Mouse (Mus musculus): Measurements from ENCODE around the gene Ssbp4. TPM values are rescaled to one million over a fixed set of nuclear protein-coding genes. Genes with fewer than 3 reads are reported as not detected.
"Not testable (repeated sequence)": the region's sequence is repeated elsewhere in the genome, so short reads cannot be mapped to it uniquely, and the experiment has no call there.

Gene Ssbp4
- polyA plus RNA-seq, 1 experiment from 2014 or later, result 117 TPM

GRCm38 (mm10) chr8:70587955-70588354, 20.7 kb downstream of the Ssbp4 start:
- DNase-seq (ENCODE audit: low spot score); H3K27me3 ChIP-seq (ENCODE audit: insufficient read depth, poor library complexity, severe bottlenecking); H3K4me1 ChIP-seq (replicated peaks); H3K4me3 ChIP-seq; H3K9me3 ChIP-seq; H3K27ac ChIP-seq: not testable (repeated sequence)
- WGBS, result 96% methylated on average over 4 of the region's 4 CpGs
- peaks cover 96% of the 10 kb centered on the region for H3K36me3 ChIP-seq

DNA sequence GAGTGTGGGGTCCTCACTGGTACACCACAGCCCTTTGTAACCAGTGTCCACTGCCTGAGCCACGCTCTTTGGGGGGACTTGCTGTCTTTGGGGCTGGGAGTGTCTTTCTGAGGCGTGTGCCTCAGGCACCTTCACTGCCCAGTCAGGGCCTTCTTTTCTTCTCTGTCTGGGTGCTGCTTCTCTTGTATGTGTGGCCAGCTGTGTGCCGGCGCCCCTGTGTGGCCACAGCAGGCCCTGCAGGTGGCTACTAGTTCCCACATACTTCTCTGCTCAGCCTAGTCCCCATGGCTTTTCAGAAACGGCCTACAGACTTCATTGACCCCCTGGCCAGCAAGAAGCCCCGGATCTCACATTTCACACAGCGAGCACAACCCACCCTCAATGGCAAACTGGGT, 23.4 kb downstream of the Ssbp4 start:
- no peaks in the 10 kb centered on the region for H3K27me3 ChIP-seq (ENCODE audit: insufficient read depth, poor library complexity, severe bottlenecking)
- no peak overlapping the region for H3K27ac ChIP-seq
- peaks cover 100% of the 10 kb centered on the region for H3K36me3 ChIP-seq
- H3K9me3 ChIP-seq, result no peaks in the 10 kb centered on the region
- H3K4me3 ChIP-seq, result no peak overlapping the region
- no peaks in the 10 kb centered on the region for H3K4me1 ChIP-seq (replicated peaks)
- WGBS, result 41% methylated on average over 7 of the region's 7 CpGs
- DNase-seq (ENCODE audit: low spot score), result peak; percentile 45

GRCm38 (mm10) chr8:70584606-70585257, 23.9 kb downstream of the Ssbp4 start:
- no peak overlapping the region for H3K27ac ChIP-seq
- no peak for DNase-seq (ENCODE audit: low spot score)
- no peaks in the 10 kb centered on the region for H3K27me3 ChIP-seq (ENCODE audit: insufficient read depth, poor library complexity, severe bottlenecking)
- peaks cover 100% of the 10 kb centered on the region for H3K36me3 ChIP-seq
- H3K4me3 ChIP-seq, result no peak overlapping the region
- WGBS, result 90% methylated on average over 9 of the region's 9 CpGs
- no peaks in the 10 kb centered on the region for H3K4me1 ChIP-seq (replicated peaks)
- H3K9me3 ChIP-seq, result no peaks in the 10 kb centered on the region

DNA sequence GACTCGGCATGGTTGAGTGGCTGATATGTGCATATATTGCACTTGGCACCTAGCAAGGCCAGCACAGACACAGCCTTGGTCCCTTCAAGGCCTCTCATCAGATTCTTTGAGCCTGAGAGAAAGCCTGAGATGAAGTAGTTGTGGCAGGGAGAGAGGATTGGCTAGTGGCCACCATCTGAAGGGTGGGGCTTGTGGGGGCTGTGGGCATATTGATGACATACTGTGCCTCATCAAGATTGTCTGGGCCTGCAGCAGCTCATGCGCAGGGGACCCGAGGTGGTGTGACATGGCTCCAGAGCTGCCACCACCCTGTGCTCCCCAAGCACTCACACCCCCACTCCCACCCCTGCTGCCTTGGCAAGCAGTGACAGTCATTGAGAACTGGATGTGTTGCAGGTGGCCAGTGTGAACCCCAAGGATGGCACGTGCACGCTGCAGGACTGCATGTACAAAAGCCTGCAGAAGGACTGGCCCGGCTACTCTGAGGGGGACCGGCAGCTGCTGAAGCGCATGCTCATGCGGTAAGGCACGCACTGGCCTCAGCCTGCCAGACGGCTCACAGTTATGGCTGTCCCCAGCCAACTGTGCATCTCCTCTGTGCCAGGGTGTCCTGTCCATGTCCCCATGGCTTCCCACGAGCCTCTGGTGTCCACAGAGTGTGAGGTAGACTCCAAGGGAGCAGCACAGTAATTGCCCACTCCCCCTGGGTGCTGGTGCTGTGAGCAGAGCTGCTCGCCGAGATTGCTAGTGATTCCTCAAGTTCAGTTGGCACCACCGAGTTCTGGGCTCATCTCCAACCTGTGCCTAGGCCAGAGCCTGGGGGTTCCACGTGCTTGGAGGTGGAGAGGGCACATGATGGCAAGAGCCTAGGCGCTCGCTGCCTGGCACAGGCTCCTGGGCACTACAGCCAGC, 24.9 kb downstream of the Ssbp4 start:
- DNase-seq (ENCODE audit: low spot score), result no peak
- Histone ChIP-seq H3K36me3 (peaks cover 97% of the 10 kb centered on the region), H3K9me3 (no peaks in the 10 kb centered on the region), H3K4me3 (no peak overlapping the region), H3K27me3 (ENCODE audit: insufficient read depth, poor library complexity, severe bottlenecking) (no peaks in the 10 kb centered on the region), H3K27ac (no peak overlapping the region), H3K4me1 (replicated peaks) (no peaks in the 10 kb centered on the region)
- 93% methylated on average over 18 of the region's 18 CpGs for WGBS

DNA sequence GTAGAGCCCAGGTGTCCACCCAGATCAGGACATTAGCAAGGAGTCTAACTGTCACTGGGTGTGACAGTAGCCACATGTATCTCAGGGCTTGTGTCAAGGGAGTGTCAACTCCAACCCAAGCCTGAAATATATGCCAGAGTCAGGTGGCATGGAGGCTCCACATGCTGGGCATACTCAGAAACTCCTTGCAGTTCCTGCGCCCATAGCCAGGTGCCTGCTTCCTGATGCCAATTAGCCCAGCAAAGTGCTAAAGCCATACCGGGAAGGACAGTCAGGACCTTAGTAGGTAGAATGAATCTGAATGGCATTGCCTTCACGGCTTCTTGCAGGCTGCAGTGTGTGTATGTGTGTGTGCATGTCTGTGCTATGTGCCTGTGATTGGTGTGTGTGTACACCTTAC, 31.5 kb downstream of the Ssbp4 start:
- H3K27me3 ChIP-seq (ENCODE audit: insufficient read depth, poor library complexity, severe bottlenecking), result no peaks in the 10 kb centered on the region
- H3K4me1 ChIP-seq (replicated peaks), result 0 out of 2 replicates have a peak, but pooled peaks cover 3% of the 10 kb centered on the region
- no peak overlapping the region for H3K27ac ChIP-seq
- no peaks in the 10 kb centered on the region for H3K9me3 ChIP-seq
- no peak for DNase-seq (ENCODE audit: low spot score)
- WGBS, result 95% methylated on average over 3 of the region's 3 CpGs
- H3K4me3 ChIP-seq, result no peak overlapping the region
- H3K36me3 ChIP-seq, result peaks cover 76% of the 10 kb centered on the region

GRCm38 (mm10) chr8:70574915-70575314, 33.8 kb downstream of the Ssbp4 start:
- no peak overlapping the region for H3K27ac ChIP-seq
- H3K4me3 ChIP-seq, result no peak overlapping the region
- peaks cover 53% of the 10 kb centered on the region for H3K36me3 ChIP-seq
- H3K4me1 ChIP-seq (replicated peaks), result peaks cover 15% of the 10 kb centered on the region
- H3K9me3 ChIP-seq, result no peaks in the 10 kb centered on the region
- H3K27me3 ChIP-seq (ENCODE audit: insufficient read depth, poor library complexity, severe bottlenecking), result no peaks in the 10 kb centered on the region
- 87% methylated on average over 4 of the region's 4 CpGs for WGBS
- DNase-seq (ENCODE audit: low spot score), result no peak

GRCm38 (mm10) chr8:70574302-70574701, 34.4 kb downstream of the Ssbp4 start:
- no peak overlapping the region for H3K4me3 ChIP-seq
- no peaks in the 10 kb centered on the region for H3K27me3 ChIP-seq (ENCODE audit: insufficient read depth, poor library complexity, severe bottlenecking)
- H3K4me1 ChIP-seq (replicated peaks), result peaks cover 15% of the 10 kb centered on the region
- H3K27ac ChIP-seq, result no peak overlapping the region
- H3K36me3 ChIP-seq, result peaks cover 50% of the 10 kb centered on the region
- no peak for DNase-seq (ENCODE audit: low spot score)
- H3K9me3 ChIP-seq, result no peaks in the 10 kb centered on the region

GRCm38 (mm10) chr8:70570990-70571389, 37.7 kb downstream of the Ssbp4 start:
- Histone ChIP-seq H3K36me3 (peaks cover 26% of the 10 kb centered on the region), H3K4me3 (no peak overlapping the region), H3K27me3 (ENCODE audit: insufficient read depth, poor library complexity, severe bottlenecking) (no peaks in the 10 kb centered on the region), H3K4me1 (replicated peaks) (peaks cover 15% of the 10 kb centered on the region), H3K9me3 (no peaks in the 10 kb centered on the region), H3K27ac (0 out of 2 replicates have a peak overlapping the region, but pooled peaks have one; percentile 12)
- WGBS, result 84% methylated on average over 6 of the region's 6 CpGs
- DNase-seq (ENCODE audit: low spot score), result no peak

DNA sequence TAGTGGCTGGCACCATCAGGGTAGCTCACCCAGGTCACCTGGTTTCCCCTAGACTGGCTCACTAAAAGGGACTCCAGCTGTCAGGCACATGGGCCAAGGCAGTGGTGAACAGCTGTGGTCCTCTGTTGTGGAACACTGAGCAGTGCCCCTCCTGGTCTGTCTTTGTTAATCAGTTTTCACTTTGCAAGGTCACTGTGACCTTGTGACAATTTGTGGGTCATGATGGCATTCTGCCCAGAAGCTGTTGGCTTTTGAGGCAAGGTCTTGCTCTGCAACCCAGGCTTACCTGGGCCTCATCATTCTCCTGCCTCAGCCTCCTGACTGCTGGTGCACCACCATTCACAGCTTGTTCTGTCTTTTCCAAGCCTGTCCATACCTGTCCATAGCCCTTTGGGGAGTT, 38.3 kb downstream of the Ssbp4 start:
- Histone ChIP-seq H3K36me3 (peaks cover 26% of the 10 kb centered on the region), H3K4me3 (no peak overlapping the region), H3K27me3 (ENCODE audit: insufficient read depth, poor library complexity, severe bottlenecking) (no peaks in the 10 kb centered on the region), H3K27ac (no peak overlapping the region), H3K4me1 (replicated peaks) (peaks cover 19% of the 10 kb centered on the region), H3K9me3 (no peaks in the 10 kb centered on the region)
- DNase-seq (ENCODE audit: low spot score), result no peak

- Histone ChIP-seq H3K36me3 (no peaks in the 10 kb centered on the region), H3K9me3 (no peaks in the 10 kb centered on the region), H3K4me3 (no peak overlapping the region), H3K27ac (no peak overlapping the region), H3K4me1 (replicated peaks) (peaks cover 32% of the 10 kb centered on the region), H3K27me3 (ENCODE audit: insufficient read depth, poor library complexity, severe bottlenecking) (no peaks in the 10 kb centered on the region)
- no peak for DNase-seq (ENCODE audit: low spot score)
- 82% methylated on average over 3 of the region's 3 CpGs for WGBS
These were observed 43.1 kb downstream of the Ssbp4 start for GRCm38 (mm10) chr8:70565561-70565960.

DNA sequence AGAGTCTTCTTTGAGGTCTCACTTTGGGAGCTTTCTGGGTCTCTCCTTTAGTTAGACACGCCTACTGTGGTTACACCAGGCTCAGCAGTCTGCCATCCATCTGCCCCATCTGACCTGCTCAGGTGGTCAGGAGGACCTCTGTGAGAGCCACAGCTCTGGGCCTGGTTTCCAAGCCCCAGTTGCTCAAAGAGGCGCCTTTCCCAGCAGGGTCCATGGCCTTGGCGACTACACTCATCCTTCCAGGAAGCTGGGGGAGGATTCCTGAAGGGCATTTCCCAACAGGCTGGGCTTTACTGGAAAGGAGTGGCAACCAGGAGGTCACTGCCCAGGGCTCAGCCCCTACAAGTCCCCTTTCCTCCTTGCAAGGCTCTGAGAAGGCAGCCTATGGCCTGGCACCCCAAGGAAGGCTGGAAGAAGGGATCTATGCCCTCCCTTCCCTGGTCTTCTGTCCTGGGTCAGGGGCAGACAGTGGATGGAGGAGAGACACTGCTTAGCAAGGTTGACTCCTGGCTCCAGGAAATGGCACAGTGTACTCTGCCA, 43.9 kb downstream of the Ssbp4 start:
- H3K9me3 ChIP-seq, result no peaks in the 10 kb centered on the region
- H3K36me3 ChIP-seq, result no peaks in the 10 kb centered on the region
- H3K27ac ChIP-seq, result no peak overlapping the region
- peaks cover 37% of the 10 kb centered on the region for H3K4me1 ChIP-seq (replicated peaks)
- H3K27me3 ChIP-seq (ENCODE audit: insufficient read depth, poor library complexity, severe bottlenecking), result no peaks in the 10 kb centered on the region
- WGBS, result 84% methylated on average over 3 of the region's 3 CpGs
- DNase-seq (ENCODE audit: low spot score), result no peak
- H3K4me3 ChIP-seq, result no peak overlapping the region

- H3K27me3 ChIP-seq (ENCODE audit: insufficient read depth, poor library complexity, severe bottlenecking), result no peaks in the 10 kb centered on the region
- H3K36me3 ChIP-seq, result no peaks in the 10 kb centered on the region
- 90% methylated on average over 6 of the region's 6 CpGs for whole genome bisulfite sequencing
- no peaks in the 10 kb centered on the region for H3K9me3 ChIP-seq
- H3K27ac ChIP-seq, result no peak overlapping the region
- H3K4me3 ChIP-seq, result no peak overlapping the region
- H3K4me1 ChIP-seq (replicated peaks), result peaks cover 37% of the 10 kb centered on the region
- no peak for DNase-seq (ENCODE audit: low spot score)
These were observed 44.8 kb downstream of the Ssbp4 start for GRCm38 (mm10) chr8:70563763-70564387.

DNA sequence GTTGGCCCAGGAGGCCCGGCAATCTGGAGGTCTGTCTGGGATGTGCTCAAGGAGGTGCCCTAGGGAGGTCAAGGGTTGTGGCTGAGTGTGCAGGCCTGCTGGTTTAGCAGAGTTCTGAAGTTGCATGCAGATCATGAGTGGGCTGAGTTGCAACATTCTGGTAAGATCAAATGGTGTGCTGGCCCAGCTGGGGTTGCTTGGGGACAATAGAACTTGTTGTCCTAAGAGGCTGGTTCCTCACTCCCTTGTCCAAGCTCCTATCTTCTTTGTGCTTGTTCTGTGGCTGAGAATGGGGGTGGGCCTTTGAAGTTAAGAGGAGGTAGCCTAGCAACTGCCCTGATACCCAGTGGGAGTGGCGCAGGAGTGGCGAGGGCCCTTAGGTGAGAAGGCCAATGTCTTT, 45.9 kb downstream of the Ssbp4 start:
- no peak overlapping the region for H3K4me3 ChIP-seq
- no peaks in the 10 kb centered on the region for H3K36me3 ChIP-seq
- H3K27me3 ChIP-seq (ENCODE audit: insufficient read depth, poor library complexity, severe bottlenecking), result no peaks in the 10 kb centered on the region
- WGBS, result 81% methylated on average over 3 of the region's 3 CpGs
- peaks cover 43% of the 10 kb centered on the region for H3K4me1 ChIP-seq (replicated peaks)
- no peak overlapping the region for H3K27ac ChIP-seq
- H3K9me3 ChIP-seq, result no peaks in the 10 kb centered on the region
- no peak for DNase-seq (ENCODE audit: low spot score)
